Mouse (Mus musculus): ENCODE measurements around the gene Pebp1. TPM values are rescaled to one million over a fixed set of nuclear protein-coding genes. Genes with fewer than 3 reads are reported as not detected.

The Pebp1 gene
- total RNA-seq (2014; rRNA removed) = 252 and 253 TPM in 2 replicates
- 719 and 995 TPM in 2 replicates for polyA plus RNA-seq (2012; rRNA removed)

- Histone ChIP-seq H3K36me3 (ENCODE audit: control insufficient read depth, insufficient read depth, low read length) (peaks cover 9% of the 10 kb centered on the region; the same call in 1 of the 2 replicates), H3K79me2 (ENCODE audit: control insufficient read depth, insufficient read depth, low read length) (no peaks in the 10 kb centered on the region), H3K4me1 (ENCODE audit: control insufficient read depth, insufficient read depth, low read length) (peaks cover 19% of the 10 kb centered on the region), H3K27me3 (ENCODE audit: control insufficient read depth, insufficient read depth, low read length) (no peaks in the 10 kb centered on the region), H3K9ac (ENCODE audit: low read depth, low read length) (peak within 1 kb of the TSS; percentile 60), H3K4me3 (ENCODE audit: insufficient read depth, low read depth, low read length) (peak within 1 kb of the TSS; percentile 69), H3K27ac (replicated peaks; ENCODE audit: insufficient read depth, low read depth, low read length) (peak within 1 kb of the TSS; percentile 45)
- TF ChIP-seq CTCF (IDR thresholded peaks at IDR 0.05; ENCODE audit: low read depth, low read length) (peak; percentile 28), POLR2A (IDR thresholded peaks at IDR 0.05; ENCODE audit: extremely low read depth, insufficient read depth, low read length) (no peak; the same call in 1 of the 2 replicates)
- DNase-seq (ENCODE audit: extremely low read depth, low read depth, low spot score) = peak; percentile 82
- WGBS = under 1% methylated on average over 77 of the region's 77 CpGs
These were observed at the start of gene Pebp1 for GRCm38 (mm10) chr5:117286831-117287822. Gene Pebp1, minus strand, starts transcription at chr5:117287625.

- Histone ChIP-seq H3K4me1 (ENCODE audit: control insufficient read depth, insufficient read depth, low read length) (no peaks in the 10 kb centered on the region), H3K9ac (ENCODE audit: low read depth, low read length) (no peak overlapping the region), H3K79me2 (ENCODE audit: control insufficient read depth, insufficient read depth, low read length) (no peaks in the 10 kb centered on the region), H3K27me3 (ENCODE audit: control insufficient read depth, insufficient read depth, low read length) (no peaks in the 10 kb centered on the region), H3K36me3 (ENCODE audit: control insufficient read depth, insufficient read depth, low read length) (no peaks in the 10 kb centered on the region), H3K4me3 (ENCODE audit: insufficient read depth, low read depth, low read length) (no peak overlapping the region), H3K27ac (replicated peaks; ENCODE audit: insufficient read depth, low read depth, low read length) (no peak overlapping the region)
- no peak for DNase-seq (ENCODE audit: extremely low read depth, low read depth, low spot score)
- 77% methylated on average over 7 of the region's 7 CpGs for WGBS
- TF ChIP-seq POLR2A (IDR thresholded peaks at IDR 0.05; ENCODE audit: extremely low read depth, insufficient read depth, low read length) (no peak), CTCF (IDR thresholded peaks at IDR 0.05; ENCODE audit: low read depth, low read length) (no peak)
These were observed 43.0 kb upstream of the Pebp1 start for GRCm38 (mm10) chr5:117330457-117330856.

- H3K4me3 ChIP-seq (ENCODE audit: insufficient read depth, low read depth, low read length) = no peak overlapping the region
- peak; percentile 25 for DNase-seq (ENCODE audit: extremely low read depth, low read depth, low spot score)
- no peaks in the 10 kb centered on the region for H3K79me2 ChIP-seq (ENCODE audit: control insufficient read depth, insufficient read depth, low read length)
- H3K36me3 ChIP-seq (ENCODE audit: control insufficient read depth, insufficient read depth, low read length) = no peaks in the 10 kb centered on the region
- no peaks in the 10 kb centered on the region for H3K27me3 ChIP-seq (ENCODE audit: control insufficient read depth, insufficient read depth, low read length)
- no peaks in the 10 kb centered on the region for H3K4me1 ChIP-seq (ENCODE audit: control insufficient read depth, insufficient read depth, low read length)
- H3K27ac ChIP-seq (replicated peaks; ENCODE audit: insufficient read depth, low read depth, low read length) = no peak overlapping the region
- no peak overlapping the region for H3K9ac ChIP-seq (ENCODE audit: low read depth, low read length)
- TF ChIP-seq POLR2A (IDR thresholded peaks at IDR 0.05; ENCODE audit: extremely low read depth, insufficient read depth, low read length) (no peak), CTCF (IDR thresholded peaks at IDR 0.05; ENCODE audit: low read depth, low read length) (no peak)
- 11% methylated on average over 6 of the region's 6 CpGs for WGBS
These were observed 39.0 kb upstream of the Pebp1 start for GRCm38 (mm10) chr5:117326408-117326807.

- Histone ChIP-seq H3K36me3 (ENCODE audit: control insufficient read depth, insufficient read depth, low read length) (no peaks in the 10 kb centered on the region), H3K27me3 (ENCODE audit: control insufficient read depth, insufficient read depth, low read length) (no peaks in the 10 kb centered on the region), H3K9ac (ENCODE audit: low read depth, low read length) (no peak overlapping the region), H3K4me3 (ENCODE audit: insufficient read depth, low read depth, low read length) (no peak overlapping the region), H3K27ac (replicated peaks; ENCODE audit: insufficient read depth, low read depth, low read length) (no peak overlapping the region), H3K79me2 (ENCODE audit: control insufficient read depth, insufficient read depth, low read length) (no peaks in the 10 kb centered on the region), H3K4me1 (ENCODE audit: control insufficient read depth, insufficient read depth, low read length) (0 out of 2 replicates have a peak, but pooled peaks cover 2% of the 10 kb centered on the region)
- no peak for DNase-seq (ENCODE audit: extremely low read depth, low read depth, low spot score)
- TF ChIP-seq POLR2A (IDR thresholded peaks at IDR 0.05; ENCODE audit: extremely low read depth, insufficient read depth, low read length) = no peak
- no peak for TF ChIP-seq CTCF (IDR thresholded peaks at IDR 0.05; ENCODE audit: low read depth, low read length)
- WGBS = 94% methylated on average over 9 of the region's 9 CpGs
These were observed 36.3 kb upstream of the Pebp1 start for GRCm38 (mm10) chr5:117323751-117324150.

GRCm38 (mm10) chr5:117318741-117319629 lies 31.6 kb upstream of the Pebp1 start, which contains the start of gene Vsig10:
Gene Vsig10, plus strand, starts transcription at chr5:117319083.
- DNase-seq (ENCODE audit: extremely low read depth, low read depth, low spot score) = peak; percentile 5
- peak within 1 kb of the TSS; percentile 86 for H3K9ac ChIP-seq (ENCODE audit: low read depth, low read length)
- TF ChIP-seq POLR2A (IDR thresholded peaks at IDR 0.05; ENCODE audit: extremely low read depth, insufficient read depth, low read length) (no peak), CTCF (IDR thresholded peaks at IDR 0.05; ENCODE audit: low read depth, low read length) (0 out of 2 replicates have a peak, but pooled peaks have one; percentile 4)
- no peaks in the 10 kb centered on the region for H3K27me3 ChIP-seq (ENCODE audit: control insufficient read depth, insufficient read depth, low read length)
- H3K36me3 ChIP-seq (ENCODE audit: control insufficient read depth, insufficient read depth, low read length) = no peaks in the 10 kb centered on the region
- H3K27ac ChIP-seq (replicated peaks; ENCODE audit: insufficient read depth, low read depth, low read length) = peak within 1 kb of the TSS; percentile 24
- no peaks in the 10 kb centered on the region for H3K79me2 ChIP-seq (ENCODE audit: control insufficient read depth, insufficient read depth, low read length)
- H3K4me1 ChIP-seq (ENCODE audit: control insufficient read depth, insufficient read depth, low read length) = 0 out of 2 replicates have a peak, but pooled peaks cover 2% of the 10 kb centered on the region
- under 1% methylated on average over 79 of the region's 81 CpGs for WGBS
- H3K4me3 ChIP-seq (ENCODE audit: insufficient read depth, low read depth, low read length) = peak within 1 kb of the TSS; percentile 85

Data from liver, adult 2 months (tissue).